Mouse (Mus musculus) megakaryocyte, embryonic 14.5 days (primary cell): ENCODE measurements around the gene Dse. TPM values are rescaled to one million over a fixed set of nuclear protein-coding genes. Genes with fewer than 3 reads are reported as not detected.

ENCODE experiments used
- H3K27me3 ChIP-seq: replicated peaks from 2 replicates; pipeline ENCODE3; 2012; ENCODE audit warnings: inconsistent platforms
- H3K36me3 ChIP-seq: replicated peaks from 2 replicates; pipeline ENCODE3; 2012; ENCODE audit warnings: low read length, inconsistent platforms, mixed read lengths
- H3K4me1 ChIP-seq: 2 replicates; pipeline ENCODE4 v1.6.1; 2012; ENCODE audit warnings: inconsistent platforms
- H3K4me3 ChIP-seq: replicated peaks from 2 replicates; pipeline ENCODE3; 2012; ENCODE audit warnings: moderate library complexity, mild to moderate bottlenecking, inconsistent platforms
- H3K9me3 ChIP-seq: 2 replicates; pipeline ENCODE4 v1.6.1; 2012; ENCODE audit warnings: inconsistent platforms
- FLI1 ChIP-seq: IDR thresholded peaks from 2 replicates; pipeline ENCODE4 v1.6.1; 2012; ENCODE audit warnings: low read length, inconsistent platforms, mixed read lengths
- GATA1 ChIP-seq: IDR thresholded peaks from 3 replicates; pipeline ENCODE4 v1.6.1; 2012; ENCODE audit warnings: mixed read lengths, low read length, inconsistent platforms, borderline replicate concordance
- polyA plus RNA-seq: library from polyadenylated mRNA; stranded (reverse); fragments of >175 nt; gene quantifications from 2 replicates; pipeline ENCODE4 v1.2.3, GENCODE M21; 2012; ENCODE audit warnings: low replicate concordance; ENCODE audit not compliant: insufficient read depth

Gene Dse
- polyA plus RNA-seq, 1 experiment = 0.20 TPM

DNA sequence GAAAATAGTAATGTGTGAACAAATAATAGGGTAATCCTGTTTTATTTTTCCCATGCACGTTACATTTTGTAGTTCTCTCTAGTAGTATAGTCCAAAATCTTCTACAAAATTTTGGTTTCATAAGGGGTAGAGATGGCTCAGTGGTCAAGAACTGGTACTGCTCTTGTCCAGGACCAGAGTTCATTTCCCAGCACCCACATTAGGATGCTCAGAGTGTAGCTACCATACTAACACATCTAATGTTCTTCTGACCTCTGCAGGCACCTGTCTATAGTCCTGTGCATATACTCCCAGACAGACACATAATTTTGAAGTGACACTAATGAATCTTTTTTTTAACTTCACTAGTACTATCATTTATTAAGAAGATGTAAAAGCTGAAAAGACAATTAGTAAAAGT, 1.7 kb downstream of the Dse start:
- H3K36me3 ChIP-seq = no peaks in the 10 kb centered on the region
- peaks cover 49% of the 10 kb centered on the region for H3K27me3 ChIP-seq
- peaks cover 15% of the 10 kb centered on the region for H3K4me1 ChIP-seq
- TF ChIP-seq GATA1 = no peak
- TF ChIP-seq FLI1 = no peak
- H3K9me3 ChIP-seq = no peaks in the 10 kb centered on the region
- H3K4me3 ChIP-seq = peak overlapping the region; percentile 23

DNA sequence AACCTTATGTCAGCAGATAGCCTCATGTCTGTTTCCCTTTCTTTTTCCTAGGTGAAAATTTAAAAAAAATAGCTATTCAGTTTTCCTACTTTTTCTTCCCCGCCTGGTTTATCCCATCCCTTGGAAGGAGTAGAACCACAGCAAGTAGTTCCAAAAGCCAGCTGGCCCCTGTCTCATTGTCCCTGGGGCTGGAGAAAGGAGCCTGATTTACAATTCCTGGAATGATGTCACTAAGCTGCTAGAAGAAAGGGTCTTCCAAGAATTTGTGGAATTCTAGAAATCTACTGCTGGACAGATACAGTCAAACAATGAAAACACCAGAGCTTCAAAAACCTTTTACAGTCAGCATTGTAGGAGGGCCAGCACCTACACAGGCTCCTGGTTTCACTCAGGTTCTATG, 6.8 kb downstream of the Dse start:
- H3K27me3 ChIP-seq = peaks cover 15% of the 10 kb centered on the region
- H3K4me3 ChIP-seq = no peak overlapping the region
- no peaks in the 10 kb centered on the region for H3K9me3 ChIP-seq
- TF ChIP-seq GATA1 (no peak), FLI1 (no peak)
- H3K4me1 ChIP-seq = peaks cover 29% of the 10 kb centered on the region
- peaks cover 3% of the 10 kb centered on the region for H3K36me3 ChIP-seq

DNA sequence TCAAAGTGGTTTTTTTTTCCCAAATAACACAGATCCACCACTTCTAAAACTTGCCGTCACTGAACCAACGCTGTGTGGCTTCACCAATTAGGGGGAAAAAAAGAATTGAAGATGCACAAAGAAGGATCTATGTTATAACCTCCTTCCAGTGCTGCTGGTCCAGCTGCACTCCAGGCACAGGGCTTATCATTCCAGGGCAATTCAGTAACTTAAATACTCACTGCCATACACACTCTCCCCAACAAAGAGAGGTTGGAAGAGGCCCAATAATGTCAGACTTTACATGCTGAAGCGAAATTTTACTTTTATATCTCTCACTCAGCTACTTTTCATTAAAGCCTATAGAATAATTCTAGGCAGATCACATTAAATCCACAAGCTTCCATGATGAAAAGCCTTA, 8.9 kb downstream of the Dse start:
- no peak overlapping the region for H3K4me3 ChIP-seq
- peaks cover 30% of the 10 kb centered on the region for H3K4me1 ChIP-seq
- peaks cover 3% of the 10 kb centered on the region for H3K36me3 ChIP-seq
- peaks cover 2% of the 10 kb centered on the region for H3K27me3 ChIP-seq
- H3K9me3 ChIP-seq = no peaks in the 10 kb centered on the region
- TF ChIP-seq GATA1 = no peak
- TF ChIP-seq FLI1 = no peak

DNA sequence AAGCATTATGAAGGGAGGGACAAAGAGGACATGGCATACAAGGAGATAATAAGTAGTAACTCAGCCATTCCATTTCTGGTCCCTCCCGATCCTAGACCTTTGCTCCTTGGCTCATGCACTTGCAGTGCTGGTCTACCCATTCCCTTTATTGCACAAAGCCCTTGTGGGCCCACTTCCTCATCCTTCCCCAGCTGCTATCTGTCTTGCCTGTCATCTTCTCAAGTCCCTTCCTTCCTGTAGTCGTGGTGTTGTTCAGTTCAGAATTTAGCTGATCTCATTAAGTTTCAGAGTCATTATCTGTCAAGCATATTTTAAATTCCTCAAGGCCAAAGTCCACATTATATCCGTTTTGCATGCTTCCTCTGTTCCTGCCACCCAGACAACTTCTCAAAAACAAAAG, 9.5 kb downstream of the Dse start:
- H3K4me3 ChIP-seq = peak overlapping the region; percentile 76

DNA sequence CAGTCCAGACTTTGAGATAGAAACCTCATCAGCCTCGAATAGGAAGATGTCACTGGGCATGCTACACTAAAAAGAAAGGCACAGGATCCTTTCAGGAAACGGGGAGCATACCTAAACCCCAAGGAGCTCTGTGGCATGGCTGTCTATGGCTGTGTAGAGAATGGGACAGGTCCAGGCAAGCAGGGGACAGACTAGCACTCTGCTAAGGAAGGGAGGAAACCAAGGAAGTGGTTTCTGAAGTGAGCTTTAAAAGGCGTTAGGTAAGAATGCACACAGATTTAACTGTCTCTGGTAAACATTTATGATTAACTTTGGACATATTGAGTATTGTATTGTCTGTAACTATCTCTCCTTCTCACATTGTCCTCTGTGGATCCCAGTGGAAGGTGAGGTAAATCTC, 10.2 kb downstream of the Dse start:
- H3K9me3 ChIP-seq = no peaks in the 10 kb centered on the region
- H3K4me1 ChIP-seq = peaks cover 32% of the 10 kb centered on the region
- peaks cover 3% of the 10 kb centered on the region for H3K36me3 ChIP-seq
- no peak for TF ChIP-seq FLI1
- TF ChIP-seq GATA1 = no peak
- H3K27me3 ChIP-seq = no peaks in the 10 kb centered on the region
- H3K4me3 ChIP-seq = no peak overlapping the region

More for the DNA sequence above, 9.5 kb downstream of the Dse start:
- Histone ChIP-seq H3K27me3 (no peaks in the 10 kb centered on the region), H3K9me3 (no peaks in the 10 kb centered on the region), H3K36me3 (peaks cover 3% of the 10 kb centered on the region), H3K4me1 (peaks cover 32% of the 10 kb centered on the region)
- TF ChIP-seq GATA1 (no peak; the same call in 2 of the 3 replicates), FLI1 (no peak)

GRCm38 (mm10) chr10:34194957-34195356, 12.6 kb downstream of the Dse start:
- no peaks in the 10 kb centered on the region for H3K27me3 ChIP-seq
- peaks cover 3% of the 10 kb centered on the region for H3K36me3 ChIP-seq

DNA sequence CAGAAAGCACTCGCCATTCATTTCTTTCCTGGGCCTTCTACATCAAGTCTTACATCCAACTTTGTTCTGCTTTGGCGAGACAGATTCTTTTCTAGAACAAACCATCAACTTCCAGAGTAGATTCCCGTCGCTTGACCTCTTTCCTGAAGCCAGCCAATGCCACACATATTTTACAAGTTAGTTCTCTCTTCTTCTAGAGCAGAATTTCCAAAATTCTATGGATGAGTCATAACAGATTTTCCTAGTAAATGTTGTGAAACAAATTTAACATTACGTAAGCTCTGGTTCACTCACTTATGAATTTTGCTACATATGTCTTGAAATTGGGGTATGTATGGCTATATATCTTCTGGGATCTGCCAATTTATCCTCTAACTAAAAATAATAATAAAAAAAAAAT, 13.0 kb downstream of the Dse start:
- H3K27me3 ChIP-seq = peaks cover 3% of the 10 kb centered on the region
- no peak for TF ChIP-seq FLI1
- no peak for TF ChIP-seq GATA1
- H3K9me3 ChIP-seq = no peaks in the 10 kb centered on the region
- H3K4me3 ChIP-seq = no peak overlapping the region
- H3K4me1 ChIP-seq = peaks cover 29% of the 10 kb centered on the region
- H3K36me3 ChIP-seq = peaks cover under 1% of the 10 kb centered on the region

More at GRCm38 (mm10) chr10:34194957-34195356, 12.6 kb downstream of the Dse start:
- Histone ChIP-seq H3K4me3 (no peak overlapping the region), H3K4me1 (peaks cover 32% of the 10 kb centered on the region), H3K9me3 (no peaks in the 10 kb centered on the region)
- TF ChIP-seq FLI1 (no peak), GATA1 (no peak)

GRCm38 (mm10) chr10:34186571-34187260, 20.8 kb downstream of the Dse start:
- Histone ChIP-seq H3K9me3 (no peaks in the 10 kb centered on the region), H3K4me1 (no peaks in the 10 kb centered on the region), H3K4me3 (no peak overlapping the region), H3K36me3 (no peaks in the 10 kb centered on the region), H3K27me3 (peaks cover 22% of the 10 kb centered on the region)
- no peak for TF ChIP-seq FLI1
- TF ChIP-seq GATA1 = no peak

- TF ChIP-seq FLI1 = no peak
- no peak for TF ChIP-seq GATA1
- Histone ChIP-seq H3K4me3 (no peak overlapping the region), H3K36me3 (no peaks in the 10 kb centered on the region), H3K4me1 (no peaks in the 10 kb centered on the region), H3K27me3 (peaks cover 22% of the 10 kb centered on the region), H3K9me3 (no peaks in the 10 kb centered on the region)
Observed at GRCm38 (mm10) chr10:34185556-34185955, 22.0 kb downstream of the Dse start.

GRCm38 (mm10) chr10:34184956-34185355, 22.6 kb downstream of the Dse start:
- H3K27me3 ChIP-seq = peaks cover 26% of the 10 kb centered on the region
- no peaks in the 10 kb centered on the region for H3K4me1 ChIP-seq
- TF ChIP-seq FLI1 (no peak), GATA1 (no peak)
- no peak overlapping the region for H3K4me3 ChIP-seq
- no peaks in the 10 kb centered on the region for H3K9me3 ChIP-seq
- H3K36me3 ChIP-seq = no peaks in the 10 kb centered on the region
